Mouse (Mus musculus): ENCODE results near the gene Tmem229b.

GRCm38 (mm10) chr12:78942931-78943330, 64.5 kb downstream of the Tmem229b start:
- TF ChIP-seq CTCF (IDR thresholded peaks at IDR 0.05) (no peak), POLR2A (IDR thresholded peaks at IDR 0.05; ENCODE audit: insufficient read depth, low read depth, low read length) (no peak), EP300 (IDR thresholded peaks at IDR 0.05; ENCODE audit: insufficient read depth, low read depth, low read length) (no peak)

Measured in heart, adult 2 months (tissue).